Mouse (Mus musculus) frontal cortex, postnatal 14 days (tissue): ENCODE results near the gene Ltb4r2.
A peak's percentile ranks its signal among the peaks of the same experiment; 100 is the strongest.

Experiments used
- DNase-seq, 2 experiments: peaks; one replicate each; pipeline ENCODE4 v3.0.0; 2022; ENCODE audit warnings: low spot score in 2 of 2

The Ltb4r2 gene

DNA sequence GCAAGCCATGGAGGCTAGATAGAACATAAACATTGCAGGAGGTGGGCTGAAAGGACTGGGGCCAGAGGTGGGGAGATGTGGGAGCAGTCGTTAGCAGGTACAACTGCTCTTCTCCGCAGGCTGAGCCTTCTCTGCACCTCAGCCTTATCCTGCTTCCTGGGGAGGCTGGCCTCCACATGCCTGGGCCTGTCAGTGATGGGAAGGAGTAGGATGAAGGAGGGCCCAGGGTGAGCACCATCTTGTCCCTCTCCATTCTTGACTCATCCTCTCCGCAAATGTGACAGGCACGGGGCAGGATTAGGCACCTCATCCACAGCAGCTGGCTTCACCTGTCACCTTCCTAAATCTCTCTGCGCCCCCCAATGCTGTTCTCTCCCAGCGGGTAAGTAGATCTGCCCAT is at the start of gene Ltb4r2:
Gene Ltb4r2, plus strand, starts transcription at position 266 of the 400 bp plus-strand sequence.
- DNase-seq = no peak

GRCm38 (mm10) chr14:55711786-55712185 is 49.4 kb upstream of the Ltb4r2 start:
- no peak for DNase-seq

DNA sequence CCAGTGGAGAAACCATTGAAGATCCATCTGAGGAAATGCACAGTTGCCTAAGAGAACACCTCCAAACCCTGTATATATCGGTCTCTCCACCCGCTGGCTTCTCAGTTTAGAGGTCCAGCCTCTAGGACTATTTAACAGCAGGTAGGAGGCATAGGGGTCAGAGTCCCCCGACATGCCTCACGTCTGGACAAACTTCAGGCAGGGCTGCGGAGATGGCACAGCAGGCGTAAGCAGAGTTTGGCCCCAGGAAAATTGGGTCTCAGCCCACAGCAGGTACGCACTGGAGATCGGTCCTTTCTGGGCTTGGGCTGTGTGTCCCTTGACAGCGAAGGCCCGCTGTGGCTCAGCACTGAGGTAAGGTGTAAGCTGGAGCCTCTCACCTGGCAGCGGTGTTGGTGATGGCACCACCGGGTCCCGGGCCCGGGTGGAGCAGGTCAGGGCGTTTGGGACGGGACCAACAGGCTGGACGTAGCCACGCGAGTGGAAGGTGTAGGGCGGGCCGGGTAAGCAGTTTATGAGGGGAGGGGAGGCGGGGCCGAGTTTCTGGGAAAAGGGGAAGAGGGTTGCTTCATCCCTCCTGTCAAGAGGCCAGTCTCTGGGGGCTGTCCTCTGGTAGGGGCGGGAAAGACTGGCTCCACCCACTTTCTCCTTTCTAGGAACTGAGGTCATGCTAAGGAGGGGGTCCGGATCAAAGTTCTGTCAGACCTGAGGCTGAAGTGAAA is 48.1 kb upstream of the Ltb4r2 start:
- DNase-seq = no peak

DNA sequence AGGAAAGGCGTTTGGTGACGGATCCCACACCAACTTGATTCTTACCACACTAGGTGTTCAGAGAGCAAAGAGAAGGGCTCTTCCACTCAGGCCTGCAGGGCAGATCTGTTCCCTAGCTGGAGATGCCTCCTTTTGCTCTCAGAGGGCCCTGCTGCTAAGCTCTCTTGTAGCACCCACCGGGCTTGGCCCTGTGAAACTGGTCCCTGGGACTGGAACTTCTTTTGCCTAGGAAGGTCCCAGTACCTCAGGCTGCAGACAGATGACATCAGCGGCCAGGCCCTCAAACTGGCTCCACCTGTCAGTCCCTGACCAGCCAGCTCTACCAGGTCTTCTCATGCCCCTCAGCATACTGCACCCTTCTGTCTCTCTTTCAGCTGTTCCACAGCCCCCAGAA is 47.5 kb upstream of the Ltb4r2 start, which contains the start of gene Tgm1:
Gene Tgm1, minus strand, starts transcription at position 198 of the 394 bp plus-strand sequence.
- DNase-seq = no peak

DNA sequence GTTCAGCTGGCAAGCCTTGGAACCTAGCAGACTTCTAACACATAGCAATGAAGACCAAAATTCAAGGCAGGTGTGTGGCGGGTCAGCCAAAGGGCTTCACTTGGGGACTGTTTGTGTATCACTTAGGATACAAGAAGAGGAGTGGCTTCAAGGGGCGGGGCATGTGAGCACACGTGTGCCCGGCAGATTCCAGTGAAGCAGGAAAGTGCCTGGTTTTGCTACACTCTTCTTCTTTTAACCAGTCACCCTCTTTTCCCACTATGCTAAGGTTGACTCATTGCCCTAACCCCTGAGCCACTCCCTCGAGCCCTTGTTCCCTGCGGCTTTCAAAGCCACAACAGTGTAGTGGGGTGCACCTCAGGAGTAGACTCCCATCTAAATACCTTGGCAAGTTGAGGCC is 46.3 kb upstream of the Ltb4r2 start:
- DNase-seq = no peak

GRCm38 (mm10) chr14:55716271-55716670 is 45.0 kb upstream of the Ltb4r2 start:
- no peak for DNase-seq

GRCm38 (mm10) chr14:55716884-55717283 is 44.3 kb upstream of the Ltb4r2 start:
- no peak for DNase-seq

GRCm38 (mm10) chr14:55719737-55720136 is 41.5 kb upstream of the Ltb4r2 start:
- DNase-seq = no peak

DNA sequence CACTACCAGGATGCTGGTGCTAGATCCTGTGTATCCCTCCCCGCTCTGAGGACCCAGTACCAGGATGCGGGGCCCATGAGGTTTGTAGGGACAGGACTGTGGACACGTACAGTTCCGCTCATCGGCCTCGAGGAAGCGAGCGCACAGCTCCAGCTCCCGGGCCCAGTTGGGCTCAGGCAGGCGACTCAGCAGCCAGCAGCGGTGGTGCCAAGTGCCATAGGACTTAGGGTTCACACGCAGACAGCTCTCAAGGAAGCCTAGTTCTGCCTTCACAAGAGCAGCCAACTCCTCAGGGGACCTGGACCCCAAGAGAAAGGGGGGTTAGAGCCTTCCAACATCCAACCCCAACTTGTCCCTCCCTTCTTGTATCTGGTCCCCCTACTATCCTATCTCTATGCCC is 40.6 kb upstream of the Ltb4r2 start:
- no peak for DNase-seq

DNA sequence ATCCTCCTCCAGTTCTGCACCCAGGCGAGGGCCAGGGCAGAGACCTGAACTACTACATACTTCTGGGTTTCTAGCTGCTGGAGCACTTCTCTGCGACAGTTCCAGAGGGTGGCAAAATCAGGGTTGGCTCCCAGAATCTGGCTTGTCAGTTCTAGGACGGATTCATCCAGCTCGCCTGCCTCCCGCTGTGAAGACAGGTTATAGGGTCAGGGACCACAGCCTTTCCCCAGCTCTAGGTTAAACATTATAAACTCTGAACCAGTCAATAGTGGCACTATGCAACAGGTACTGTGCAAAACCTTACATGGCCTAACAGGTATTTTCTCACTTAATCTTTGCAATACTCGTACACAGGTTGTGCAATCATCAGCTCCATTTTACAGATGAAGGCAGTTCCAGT is 40.2 kb upstream of the Ltb4r2 start:
- no peak for DNase-seq

GRCm38 (mm10) chr14:55721700-55722437 is 39.4 kb upstream of the Ltb4r2 start, which contains the start of gene Rabggta:
TSS of gene Rabggta (minus strand) at chr14:55722263.
- peak; percentile 85 to 88 for DNase-seq

DNA sequence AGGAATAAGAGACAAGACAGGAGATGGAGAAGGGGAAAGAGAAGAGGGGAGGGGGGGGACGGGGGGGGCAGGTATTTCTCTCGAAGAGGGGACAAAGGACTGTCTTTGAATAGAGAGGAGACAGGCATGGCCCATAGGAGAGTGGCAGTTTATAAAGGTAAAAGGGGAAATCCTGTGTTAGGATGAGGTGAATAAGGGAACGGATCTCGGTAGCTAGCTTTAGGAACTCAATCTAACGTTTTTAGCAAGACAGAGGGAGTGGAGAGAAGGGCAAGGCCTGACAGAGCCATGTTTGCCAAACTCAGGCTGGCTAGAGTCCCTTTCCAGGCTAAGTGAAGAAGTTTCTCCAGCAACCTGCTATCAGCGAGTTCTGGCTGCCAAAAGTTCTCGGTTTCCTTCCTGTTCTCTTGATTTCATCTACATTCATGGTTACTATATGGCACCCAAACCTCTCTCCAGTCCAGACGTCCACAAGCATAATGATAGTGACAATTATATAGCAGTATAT is 38.7 kb upstream of the Ltb4r2 start:
- DNase-seq = no peak

DNA sequence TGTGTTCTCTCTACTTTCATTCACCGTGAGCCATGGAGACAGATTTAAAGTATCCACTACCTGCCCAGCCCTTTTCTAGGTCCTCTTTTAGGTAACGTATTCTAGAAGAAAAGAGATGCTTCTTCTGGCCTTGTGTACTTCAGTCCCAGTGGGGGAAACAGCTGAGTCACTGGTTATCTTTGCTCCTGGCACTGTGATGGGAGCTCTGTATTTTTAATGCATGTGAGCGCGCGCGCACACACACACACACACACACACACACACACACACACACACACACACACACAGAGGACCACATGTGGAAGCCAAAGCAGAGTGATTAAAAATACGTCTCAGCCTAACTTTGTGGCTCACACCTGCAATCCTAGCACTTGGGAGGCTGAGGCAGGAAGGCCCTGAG is 37.8 kb upstream of the Ltb4r2 start:
- no peak for DNase-seq

DNA sequence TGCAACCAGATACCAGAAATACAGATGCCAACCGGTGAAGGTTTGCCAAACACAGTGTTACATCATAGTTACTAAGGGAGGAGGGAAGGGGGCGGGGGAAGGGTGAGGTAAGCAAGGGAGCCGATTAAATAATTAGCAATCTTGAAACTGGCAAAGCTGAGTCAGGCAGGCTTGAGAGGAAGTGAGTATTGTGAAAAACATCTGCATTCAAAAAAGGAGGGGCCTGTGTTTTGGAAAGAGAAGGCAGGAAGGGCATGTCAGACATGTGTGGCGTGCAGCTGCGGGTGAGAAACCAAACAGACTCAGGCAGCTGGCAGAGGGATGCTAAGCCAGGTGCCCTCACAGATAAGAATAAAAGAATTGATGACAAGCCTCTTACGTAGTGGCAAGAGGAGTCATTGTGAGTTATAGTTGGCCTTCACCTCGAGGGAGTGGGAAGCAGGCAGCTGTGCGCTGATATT is 36.8 kb upstream of the Ltb4r2 start:
- no peak for DNase-seq

DNA sequence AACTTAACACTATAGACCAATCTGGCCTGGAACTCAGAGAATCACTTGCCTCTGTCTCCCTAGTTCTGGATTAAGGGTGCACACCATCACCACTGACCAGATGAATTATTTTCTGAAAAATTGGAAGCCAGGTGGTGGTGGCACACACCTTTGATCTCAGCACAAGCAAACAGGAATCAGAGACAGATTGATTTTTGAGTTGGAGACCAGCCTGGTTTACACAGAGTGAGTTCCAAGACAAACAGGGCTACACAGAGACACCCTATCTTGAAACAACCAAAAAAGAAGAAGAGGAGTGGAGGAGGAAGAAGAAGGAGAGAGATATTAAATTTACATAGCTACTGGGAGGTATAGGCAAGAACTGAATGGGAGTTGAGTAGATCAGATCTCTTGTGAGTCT is 35.0 kb upstream of the Ltb4r2 start:
- no peak for DNase-seq

DNA sequence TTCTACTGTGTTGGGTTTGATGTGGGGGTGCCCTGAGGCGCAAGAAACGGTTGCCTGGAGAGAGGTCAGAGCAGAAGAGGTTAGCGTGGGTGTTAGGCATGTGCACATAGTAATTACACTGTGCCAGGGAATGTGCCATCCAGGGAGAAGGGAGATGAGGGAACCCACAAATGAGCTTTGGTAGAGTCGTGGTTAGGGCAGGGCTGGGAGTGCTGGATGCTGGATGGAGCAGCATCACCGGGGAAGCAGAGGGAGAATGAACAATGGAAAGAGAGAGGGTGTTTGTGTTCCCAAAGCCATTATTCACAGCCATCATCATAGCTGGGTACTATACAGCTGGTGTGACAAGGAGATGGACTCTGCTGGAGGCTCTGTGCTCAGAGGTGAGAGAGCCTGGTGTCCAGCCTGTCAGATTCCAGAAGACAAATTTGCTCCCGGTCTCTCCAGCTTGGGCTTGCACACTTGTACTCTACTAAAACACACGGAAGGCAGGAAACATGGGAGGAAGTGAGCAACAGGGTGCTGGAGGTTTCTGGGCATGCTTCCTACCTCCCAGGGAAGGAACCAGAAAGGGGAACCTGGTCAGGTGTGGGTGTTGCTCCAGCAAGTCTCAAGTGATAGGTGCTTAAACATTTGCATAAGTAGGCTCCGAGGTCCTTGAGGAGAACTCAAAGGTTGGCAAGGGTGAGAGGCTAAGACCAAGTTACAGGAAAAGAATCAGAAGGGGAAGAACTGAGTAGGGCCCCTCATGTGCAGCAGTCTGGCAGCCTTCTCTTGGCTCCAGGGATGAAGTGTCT is 33.1 kb upstream of the Ltb4r2 start:
- DNase-seq = no peak

- no peak for DNase-seq
Measured at GRCm38 (mm10) chr14:55730116-55730515, 31.1 kb upstream of the Ltb4r2 start.

DNA sequence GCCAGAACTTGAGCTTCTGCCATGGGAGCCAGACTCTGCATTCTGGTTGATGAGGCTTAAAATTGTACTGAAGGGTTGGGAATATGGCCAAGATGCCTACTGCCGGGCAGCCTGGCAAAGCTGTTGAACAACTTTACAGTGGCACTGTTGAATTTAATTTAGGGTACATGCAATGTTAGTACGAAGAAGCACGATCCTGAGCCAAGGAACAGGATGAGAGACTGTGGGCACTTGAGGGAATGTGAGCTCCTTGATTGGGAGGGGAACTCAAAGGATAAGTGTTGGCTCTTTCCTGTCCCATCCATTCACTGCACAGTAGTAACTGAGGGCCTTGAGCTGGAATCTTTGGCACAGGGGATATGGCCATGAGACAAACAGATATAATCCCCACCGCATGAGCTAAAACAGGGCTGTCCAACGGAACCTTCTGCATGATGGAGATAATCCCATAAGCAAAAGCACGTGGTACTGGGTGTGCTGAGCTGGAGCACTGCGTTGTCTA is 30.6 kb upstream of the Ltb4r2 start:
- peak in 1 of 2 experiments; percentile 35 for DNase-seq

DNA sequence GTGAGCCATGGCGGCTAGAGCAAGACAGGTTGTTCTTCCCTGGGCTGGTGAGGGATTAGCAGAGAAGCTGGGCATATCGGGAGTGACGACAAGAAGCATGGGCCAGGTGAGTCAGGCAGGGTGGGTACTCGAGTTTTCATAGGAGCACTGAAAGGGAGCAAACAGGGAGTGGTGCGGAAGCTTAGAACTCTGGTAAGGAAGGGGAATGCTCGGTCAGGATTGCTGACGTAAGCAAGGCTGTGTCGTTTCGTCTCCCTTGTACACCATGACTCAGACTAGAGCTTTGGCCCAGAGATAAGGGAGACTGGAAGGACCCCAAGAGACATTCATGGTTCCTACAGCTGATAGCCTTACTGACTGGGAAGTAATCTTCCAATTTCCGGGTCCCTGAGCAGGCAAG is 27.3 kb upstream of the Ltb4r2 start:
- no peak for DNase-seq

- no peak for DNase-seq
Measured at GRCm38 (mm10) chr14:55734869-55735268, 26.4 kb upstream of the Ltb4r2 start.

- DNase-seq = no peak
Measured at GRCm38 (mm10) chr14:55735334-55735733, 25.9 kb upstream of the Ltb4r2 start.

DNA sequence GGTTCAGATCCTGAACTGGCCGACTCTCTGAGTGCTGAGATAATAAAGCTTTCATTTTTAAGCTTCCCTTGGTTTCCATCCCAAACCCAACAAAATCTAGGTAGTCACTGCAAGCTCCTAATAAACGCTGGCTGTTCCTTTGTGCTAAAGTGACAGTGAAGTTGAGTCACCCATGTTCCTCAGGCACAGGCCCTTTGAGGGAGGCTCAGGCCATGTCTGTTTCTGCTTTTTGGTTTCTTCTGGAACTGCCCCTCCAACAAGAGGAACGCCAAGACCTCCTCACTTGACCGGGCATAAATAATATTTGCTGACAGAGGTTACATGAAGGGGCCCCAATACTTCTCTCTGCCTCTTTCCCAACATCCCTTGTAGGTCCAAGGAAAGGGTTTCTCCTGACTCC is 25.5 kb upstream of the Ltb4r2 start:
- DNase-seq = no peak
